Mouse (Mus musculus): ENCODE results near the gene Ece1.

- TF ChIP-seq CTCF (IDR thresholded peaks at IDR 0.05; ENCODE audit: low read depth) = no peak
- no peak for TF ChIP-seq EP300 (IDR thresholded peaks at IDR 0.05; ENCODE audit: low read depth)
Observed at GRCm38 (mm10) chr4:137912768-137913305, 50.8 kb downstream of the Ece1 start.
